Mouse (Mus musculus) forebrain, embryonic 13.5 days (tissue): ENCODE data around the gene Pga5. TPM values are rescaled to one million over a fixed set of nuclear protein-coding genes. Genes with fewer than 3 reads are reported as not detected.

Source experiments
- ATAC-seq: fragments of 200-750 bp; cut with Nextera tagmentation; 2 replicates; pipeline ENCODE4 v1.8.0; 2017
- H3K27ac ChIP-seq: fragments of 300-500 bp; sonication (generic); 2 replicates; pipeline ENCODE4 v1.5.1; 2015; ENCODE audit warnings: inconsistent platforms, mild to moderate bottlenecking, moderate library complexity
- H3K27me3 ChIP-seq: fragments of 300-500 bp; sonication (generic); 2 replicates; pipeline ENCODE4 v1.6.1; 2015; ENCODE audit warnings: mild to moderate bottlenecking, inconsistent platforms
- H3K36me3 ChIP-seq: fragments of 300-500 bp; sonication (generic); 2 replicates; pipeline ENCODE4 v1.6.1; 2015; ENCODE audit warnings: mild to moderate bottlenecking, inconsistent platforms; ENCODE audit not compliant: poor library complexity, severe bottlenecking
- H3K4me1 ChIP-seq: fragments of 300-500 bp; sonication (generic); 2 replicates; pipeline ENCODE4 v1.6.1; 2015; ENCODE audit warnings: inconsistent platforms
- H3K4me2 ChIP-seq: fragments of 300-500 bp; sonication (generic); 2 replicates; pipeline ENCODE4 v1.6.1; 2015; ENCODE audit warnings: inconsistent platforms, mild to moderate bottlenecking, moderate library complexity
- H3K4me3 ChIP-seq: fragments of 300-500 bp; sonication (generic); 2 replicates; pipeline ENCODE4 v1.5.1; 2015; ENCODE audit warnings: mild to moderate bottlenecking, inconsistent platforms
- H3K9ac ChIP-seq: fragments of 300-500 bp; sonication (generic); 2 replicates; pipeline ENCODE4 v1.6.1; 2015; ENCODE audit warnings: mild to moderate bottlenecking, inconsistent platforms
- H3K9me3 ChIP-seq: fragments of 300-500 bp; sonication (generic); replicated peaks from 2 replicates; pipeline ENCODE4 v1.6.1; 2016; ENCODE audit warnings: inconsistent platforms
- WGBS: fragments of 180-500 bp; shearing (Covaris S2); methylation state at CpG from one replicate; pipeline ENCODE4 v1.1.7; 2015; 5-methylcytosine and 5-hydroxymethylcytosine counted together
- polyA plus RNA-seq: library from polyadenylated mRNA; unstranded; fragments of >200 nt; fragmentation: Nextera tagmentation; extraction: Ambion mirVana; gene quantifications from 2 replicates; pipeline ENCODE4 v1.2.1, GENCODE M21; 2015

The Pga5 gene
- polyA plus RNA-seq, 1 experiment from 2014 or later = not detected

DNA sequence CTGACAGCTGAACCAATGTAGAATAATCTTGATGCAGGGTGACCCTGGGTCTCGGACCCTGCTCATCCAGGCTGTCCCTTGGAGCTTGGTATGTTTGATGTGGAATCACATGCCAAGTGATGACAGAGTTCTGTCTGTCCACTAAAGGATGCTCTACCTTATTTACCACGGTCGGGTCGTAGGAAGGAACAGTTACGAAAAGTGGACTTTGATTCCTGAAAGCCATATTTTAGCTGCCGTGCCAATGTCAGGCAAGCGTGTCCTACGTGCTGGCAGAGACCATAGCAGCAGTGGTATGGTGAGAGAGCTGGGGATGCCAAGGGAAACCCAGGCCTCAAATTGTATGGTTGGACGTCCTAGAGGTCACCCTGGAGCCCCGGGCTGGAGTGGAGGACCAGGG lies 35.7 kb upstream of the Pga5 start:
- H3K27ac ChIP-seq = no peak overlapping the region
- 95% methylated on average over 10 of the region's 10 CpGs for WGBS
- no peak for ATAC-seq
- no peaks in the 10 kb centered on the region for H3K9me3 ChIP-seq
- H3K4me1 ChIP-seq = peaks cover 33% of the 10 kb centered on the region
- peaks cover 40% of the 10 kb centered on the region for H3K36me3 ChIP-seq
- H3K4me3 ChIP-seq = no peak overlapping the region
- H3K9ac ChIP-seq = no peak overlapping the region
- no peaks in the 10 kb centered on the region for H3K27me3 ChIP-seq
- H3K4me2 ChIP-seq = no peak overlapping the region

DNA sequence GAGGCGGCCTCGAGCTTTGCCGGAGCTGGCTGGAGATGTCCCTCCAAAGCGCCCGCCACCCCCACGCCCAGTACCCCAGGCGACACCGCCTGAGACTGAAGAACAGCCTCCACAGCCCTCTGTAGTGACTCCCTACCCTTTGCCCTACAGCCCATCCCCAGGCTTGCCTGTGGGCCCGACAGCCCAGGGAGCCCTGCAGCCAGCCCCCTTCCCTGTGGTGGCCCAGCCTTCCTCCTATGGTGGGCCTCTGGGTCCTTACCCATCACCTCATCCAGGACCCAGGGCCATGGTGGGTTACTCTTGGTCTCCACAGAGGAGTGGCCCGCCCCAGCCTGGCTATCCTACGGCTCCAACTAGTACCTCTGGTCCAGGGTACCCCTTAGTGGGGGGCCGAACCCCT lies 34.8 kb upstream of the Pga5 start:
- Histone ChIP-seq H3K36me3 (peaks cover 47% of the 10 kb centered on the region), H3K9me3 (no peaks in the 10 kb centered on the region), H3K4me2 (no peak overlapping the region), H3K4me3 (no peak overlapping the region), H3K27me3 (no peaks in the 10 kb centered on the region), H3K27ac (no peak overlapping the region), H3K4me1 (peaks cover 34% of the 10 kb centered on the region), H3K9ac (no peak overlapping the region)
- WGBS = 98% methylated on average over 12 of the region's 12 CpGs
- no peak for ATAC-seq

DNA sequence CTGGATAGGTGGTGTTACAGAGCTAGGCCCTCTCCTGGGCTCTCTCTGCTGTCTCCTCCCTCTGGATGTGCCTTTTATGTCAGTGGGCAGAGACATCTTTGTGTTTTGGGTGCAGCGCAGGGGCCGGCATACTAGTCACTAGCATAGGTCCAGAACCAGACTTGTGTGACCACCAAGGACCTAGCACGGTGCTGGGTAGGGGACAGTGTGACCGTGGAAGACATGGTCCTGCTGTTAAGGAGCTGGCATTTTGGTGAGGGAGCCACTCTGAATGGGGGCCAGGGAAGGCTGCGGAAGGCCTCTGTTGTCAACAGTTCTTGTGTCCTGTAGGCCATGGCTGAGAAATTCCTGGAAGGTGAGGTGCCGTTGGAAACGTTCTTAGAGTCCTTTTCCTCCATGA lies 34.3 kb upstream of the Pga5 start:
- no peak overlapping the region for H3K4me2 ChIP-seq
- WGBS = 97% methylated on average over 7 of the region's 7 CpGs
- no peak for ATAC-seq
- H3K4me3 ChIP-seq = no peak overlapping the region
- H3K4me1 ChIP-seq = peaks cover 34% of the 10 kb centered on the region
- H3K27ac ChIP-seq = no peak overlapping the region
- H3K9ac ChIP-seq = no peak overlapping the region
- H3K36me3 ChIP-seq = peaks cover 52% of the 10 kb centered on the region
- no peaks in the 10 kb centered on the region for H3K9me3 ChIP-seq
- H3K27me3 ChIP-seq = no peaks in the 10 kb centered on the region

DNA sequence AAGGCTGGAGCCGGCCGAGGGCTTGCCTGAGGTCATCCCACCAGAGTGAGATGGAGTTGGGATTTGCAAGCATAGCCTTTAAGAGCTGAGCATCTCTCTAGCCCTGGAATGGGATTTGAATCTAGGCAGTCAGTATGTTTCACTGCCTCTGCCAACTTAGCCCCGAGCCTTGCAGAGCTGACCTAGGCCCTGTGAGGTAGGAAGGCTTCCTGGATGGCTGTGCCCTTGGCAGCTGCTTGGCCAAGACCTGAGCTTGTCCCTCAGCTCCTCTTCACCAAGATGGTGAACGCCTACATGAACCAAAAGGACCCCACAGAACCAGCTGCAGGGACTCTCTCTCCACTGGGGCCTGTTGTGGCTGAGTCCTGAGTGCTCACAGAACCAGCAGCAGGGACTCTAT lies 32.9 kb upstream of the Pga5 start:
- Histone ChIP-seq H3K4me2 (no peak overlapping the region), H3K9ac (no peak overlapping the region), H3K4me3 (no peak overlapping the region), H3K9me3 (no peaks in the 10 kb centered on the region), H3K36me3 (peaks cover 65% of the 10 kb centered on the region), H3K4me1 (peaks cover 34% of the 10 kb centered on the region), H3K27me3 (no peaks in the 10 kb centered on the region), H3K27ac (peak overlapping the region; percentile 97)
- no peak for ATAC-seq
- WGBS = 89% methylated on average over 4 of the region's 4 CpGs

DNA sequence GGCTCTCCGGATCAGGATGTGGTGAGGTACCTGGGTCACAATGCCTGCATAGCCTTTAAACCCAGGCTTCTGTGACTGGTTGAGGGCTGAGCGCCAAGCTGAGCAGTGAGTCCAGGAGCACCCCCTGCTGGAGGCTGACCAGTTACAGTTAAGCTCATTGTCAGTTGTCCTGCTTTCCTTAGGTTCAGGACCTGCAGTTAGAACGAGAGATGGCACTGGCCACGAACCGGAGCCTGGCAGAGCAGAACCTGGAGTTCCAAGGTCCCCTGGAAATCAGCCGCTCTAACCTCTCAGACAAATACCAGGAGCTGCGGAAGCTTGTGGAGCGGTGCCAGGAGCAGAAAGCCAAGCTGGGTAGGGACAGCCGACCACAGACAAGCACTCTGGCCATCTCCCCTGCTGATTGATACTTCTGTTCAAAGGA lies 32.2 kb upstream of the Pga5 start:
- Histone ChIP-seq H3K9ac (0 out of 2 replicates have a peak overlapping the region, but pooled peaks have one; percentile 6), H3K4me2 (peak overlapping the region; percentile 35), H3K4me1 (peaks cover 34% of the 10 kb centered on the region), H3K4me3 (no peak overlapping the region), H3K36me3 (peaks cover 65% of the 10 kb centered on the region), H3K27me3 (no peaks in the 10 kb centered on the region), H3K27ac (peak overlapping the region; percentile 97), H3K9me3 (no peaks in the 10 kb centered on the region)
- ATAC-seq = peak; percentile 62
- WGBS = 55% methylated on average over 9 of the region's 9 CpGs

DNA sequence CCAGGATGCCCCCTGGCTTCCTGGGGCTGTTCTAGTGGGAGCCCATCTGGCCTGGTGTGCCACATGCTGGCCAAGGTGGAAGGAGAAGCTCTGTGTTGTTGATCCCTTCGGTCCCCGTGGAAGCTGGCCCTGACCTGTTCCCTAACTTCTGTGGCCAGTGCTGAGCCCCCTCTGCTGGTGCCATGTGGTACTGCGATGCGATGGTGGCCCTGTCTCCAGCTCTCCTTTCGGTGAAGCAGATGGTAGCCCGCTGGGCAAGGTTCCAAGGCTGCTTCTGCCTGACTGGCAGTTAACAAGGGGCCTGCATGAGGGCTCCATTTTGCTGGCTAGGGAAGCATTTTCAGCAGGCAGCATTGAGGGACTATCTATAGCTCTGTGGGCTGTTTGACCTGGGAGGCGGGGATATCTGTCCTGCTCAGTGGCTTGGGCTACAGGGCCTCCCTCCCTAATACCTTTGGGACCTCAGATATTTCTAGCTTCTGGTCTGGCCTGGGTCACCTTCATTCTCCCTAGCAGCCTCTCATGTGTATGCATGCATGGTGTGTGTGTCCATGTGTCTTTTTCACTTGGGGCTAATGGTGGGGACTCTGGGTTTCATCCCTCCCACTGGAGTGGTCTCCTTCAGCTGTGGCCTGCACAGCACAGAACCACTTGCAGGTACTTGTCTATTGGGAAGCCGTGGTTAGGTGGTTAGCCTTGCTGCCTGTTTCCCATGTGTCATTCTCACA lies 31.7 kb upstream of the Pga5 start:
- 0 out of 2 replicates have a peak overlapping the region, but pooled peaks have one; percentile 22 for H3K9ac ChIP-seq
- H3K36me3 ChIP-seq = peaks cover 65% of the 10 kb centered on the region
- no peak overlapping the region for H3K4me3 ChIP-seq
- no peaks in the 10 kb centered on the region for H3K9me3 ChIP-seq
- peak overlapping the region; percentile 97 for H3K27ac ChIP-seq
- 12% methylated on average over 8 of the region's 8 CpGs for WGBS
- H3K27me3 ChIP-seq = no peaks in the 10 kb centered on the region
- H3K4me1 ChIP-seq = peaks cover 37% of the 10 kb centered on the region
- peak overlapping the region; percentile 35 for H3K4me2 ChIP-seq
- peak; percentile 90 for ATAC-seq

DNA sequence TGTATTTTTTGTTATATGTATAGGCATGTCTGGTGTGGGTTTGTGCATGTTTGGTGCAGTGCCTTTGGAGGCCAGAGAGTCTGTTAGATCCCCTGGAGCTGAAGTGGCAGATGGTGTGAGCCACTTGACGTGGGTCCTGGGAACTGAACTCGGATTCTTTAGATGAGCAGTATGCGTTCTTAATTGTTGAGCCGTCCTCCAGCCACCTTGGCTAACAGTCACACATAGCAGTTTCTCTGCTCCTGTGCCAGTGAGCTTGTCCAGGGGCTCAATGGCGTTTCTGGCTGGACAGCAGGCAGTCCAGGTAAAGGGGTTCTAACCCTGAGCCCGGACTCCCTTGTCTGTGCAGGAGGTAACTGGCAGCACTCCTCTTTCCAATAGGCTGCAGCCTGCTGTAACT lies 31.0 kb upstream of the Pga5 start:
- no peak overlapping the region for H3K4me3 ChIP-seq
- no peak for ATAC-seq
- no peaks in the 10 kb centered on the region for H3K9me3 ChIP-seq
- peaks cover 31% of the 10 kb centered on the region for H3K4me1 ChIP-seq
- H3K9ac ChIP-seq = 0 out of 2 replicates have a peak overlapping the region, but pooled peaks have one; percentile 22
- WGBS = 46% methylated on average over 6 of the region's 6 CpGs
- no peak overlapping the region for H3K4me2 ChIP-seq
- no peaks in the 10 kb centered on the region for H3K27me3 ChIP-seq
- peaks cover 59% of the 10 kb centered on the region for H3K36me3 ChIP-seq
- peak overlapping the region; percentile 97 for H3K27ac ChIP-seq

DNA sequence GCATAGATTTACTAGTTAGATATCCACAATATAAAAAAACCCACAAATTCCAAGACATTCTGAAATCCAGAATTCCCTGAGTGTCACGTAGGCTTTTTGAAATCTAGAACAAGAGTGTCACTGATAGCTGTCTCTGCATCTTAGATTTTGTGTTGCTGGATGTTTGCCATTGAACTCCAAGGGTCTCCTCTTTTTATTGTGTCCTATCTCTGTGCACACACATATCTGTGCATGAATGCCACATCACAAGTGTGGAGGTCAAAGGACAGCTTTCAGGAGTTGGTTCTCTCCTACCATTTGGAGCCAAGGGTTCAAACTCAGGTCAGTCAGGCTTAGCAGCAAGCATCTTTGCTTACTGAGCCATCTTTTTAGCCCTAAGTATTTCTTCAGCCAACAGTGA lies 30.0 kb upstream of the Pga5 start:
- Histone ChIP-seq H3K4me1 (peaks cover 39% of the 10 kb centered on the region), H3K27ac (peak overlapping the region; percentile 8; the same call in 1 of the 2 replicates), H3K9me3 (no peaks in the 10 kb centered on the region), H3K4me2 (no peak overlapping the region), H3K4me3 (no peak overlapping the region), H3K36me3 (peaks cover 55% of the 10 kb centered on the region), H3K9ac (no peak overlapping the region), H3K27me3 (no peaks in the 10 kb centered on the region)
- 90% methylated on average over 1 of the region's 1 CpGs for WGBS
- ATAC-seq = no peak

DNA sequence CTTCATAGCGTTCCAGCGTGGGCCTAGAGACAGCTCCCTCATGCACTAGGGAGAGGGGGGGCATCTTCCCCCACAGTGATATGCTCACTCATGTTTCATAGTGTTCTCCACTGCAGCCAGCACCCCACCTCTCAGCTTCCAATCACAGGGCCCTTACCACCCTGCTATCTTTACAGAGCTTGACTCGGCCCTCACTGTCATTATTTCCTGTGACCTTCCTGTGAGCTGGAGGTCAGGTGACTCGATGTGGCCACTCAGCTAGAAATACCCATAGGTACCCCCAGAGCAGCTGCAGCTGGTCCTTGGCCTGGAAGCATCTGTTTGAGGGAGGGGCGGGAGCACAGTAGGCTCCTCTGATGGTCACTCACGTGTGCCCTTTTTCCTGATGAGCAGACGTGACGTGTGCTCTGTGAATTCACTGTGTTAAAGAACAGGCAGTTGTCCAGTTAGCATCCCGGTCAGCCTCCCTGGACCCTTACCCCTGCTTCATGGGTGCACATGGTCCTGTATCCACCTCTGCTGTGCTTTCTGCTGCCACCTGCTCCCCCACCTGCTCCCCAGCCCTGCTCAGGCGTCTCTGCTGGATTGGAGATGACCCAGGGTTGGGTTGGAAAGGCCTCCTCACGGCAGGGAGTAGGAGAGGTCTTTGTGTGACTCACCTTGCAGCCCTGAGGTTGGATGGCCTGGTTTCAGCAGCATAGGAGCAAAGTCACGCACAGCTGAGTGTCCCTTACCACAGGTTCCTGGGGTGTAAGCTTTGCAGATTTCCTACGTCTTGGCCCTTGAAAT lies 29.4 kb upstream of the Pga5 start:
- H3K36me3 ChIP-seq = peaks cover 49% of the 10 kb centered on the region
- H3K27ac ChIP-seq = peak overlapping the region; percentile 8; the same call in 1 of the 2 replicates
- H3K9me3 ChIP-seq = no peaks in the 10 kb centered on the region
- no peaks in the 10 kb centered on the region for H3K27me3 ChIP-seq
- H3K9ac ChIP-seq = no peak overlapping the region
- peaks cover 39% of the 10 kb centered on the region for H3K4me1 ChIP-seq
- H3K4me3 ChIP-seq = no peak overlapping the region
- 74% methylated on average over 13 of the region's 13 CpGs for WGBS
- no peak for ATAC-seq
- no peak overlapping the region for H3K4me2 ChIP-seq

DNA sequence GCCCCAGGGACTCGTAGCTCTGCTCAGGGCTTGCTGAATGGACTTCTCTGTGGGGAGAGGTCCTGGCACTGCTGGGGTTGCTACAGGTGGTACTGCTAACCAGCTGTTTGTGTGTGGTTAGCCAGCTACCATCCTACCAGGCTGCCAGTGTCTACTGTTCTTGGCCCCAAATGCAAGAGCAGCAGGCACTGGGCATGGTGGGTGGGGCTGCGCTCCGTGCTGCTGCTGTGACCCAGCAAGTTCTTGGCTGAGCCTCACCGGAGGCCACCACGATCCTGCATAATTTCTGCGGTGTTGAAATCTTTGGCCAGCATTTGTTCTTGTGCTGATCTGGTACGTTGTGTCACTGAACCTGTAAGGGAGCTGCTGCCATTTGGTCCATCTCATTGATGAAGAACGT lies 25.6 kb upstream of the Pga5 start:
- peaks cover 41% of the 10 kb centered on the region for H3K4me1 ChIP-seq
- ATAC-seq = no peak
- WGBS = 93% methylated on average over 8 of the region's 8 CpGs
- H3K9ac ChIP-seq = no peak overlapping the region
- H3K4me2 ChIP-seq = no peak overlapping the region
- no peaks in the 10 kb centered on the region for H3K9me3 ChIP-seq
- H3K27ac ChIP-seq = no peak overlapping the region
- no peaks in the 10 kb centered on the region for H3K27me3 ChIP-seq
- no peak overlapping the region for H3K4me3 ChIP-seq
- peaks cover 30% of the 10 kb centered on the region for H3K36me3 ChIP-seq

DNA sequence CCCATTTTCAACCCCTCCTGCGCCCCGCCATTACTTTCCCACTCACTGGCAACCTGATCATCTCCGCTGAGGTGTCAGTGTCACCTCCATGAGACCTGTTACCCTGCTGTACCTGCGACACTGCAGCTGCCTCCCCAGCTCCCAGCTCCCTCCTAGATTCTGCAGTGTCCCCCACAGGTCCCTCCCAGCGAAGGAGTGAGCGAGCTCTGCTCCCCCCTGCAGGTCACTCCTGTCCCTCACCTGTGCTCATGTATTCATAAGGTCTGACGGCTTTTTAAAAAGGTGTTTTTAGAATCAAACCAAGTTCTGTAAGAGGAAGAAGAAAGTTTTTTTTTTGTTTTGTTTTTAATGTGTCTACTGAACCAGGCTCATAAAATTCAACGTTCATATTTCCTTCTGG lies 24.3 kb upstream of the Pga5 start:
- Histone ChIP-seq H3K4me2 (no peak overlapping the region), H3K4me1 (peaks cover 54% of the 10 kb centered on the region)

DNA sequence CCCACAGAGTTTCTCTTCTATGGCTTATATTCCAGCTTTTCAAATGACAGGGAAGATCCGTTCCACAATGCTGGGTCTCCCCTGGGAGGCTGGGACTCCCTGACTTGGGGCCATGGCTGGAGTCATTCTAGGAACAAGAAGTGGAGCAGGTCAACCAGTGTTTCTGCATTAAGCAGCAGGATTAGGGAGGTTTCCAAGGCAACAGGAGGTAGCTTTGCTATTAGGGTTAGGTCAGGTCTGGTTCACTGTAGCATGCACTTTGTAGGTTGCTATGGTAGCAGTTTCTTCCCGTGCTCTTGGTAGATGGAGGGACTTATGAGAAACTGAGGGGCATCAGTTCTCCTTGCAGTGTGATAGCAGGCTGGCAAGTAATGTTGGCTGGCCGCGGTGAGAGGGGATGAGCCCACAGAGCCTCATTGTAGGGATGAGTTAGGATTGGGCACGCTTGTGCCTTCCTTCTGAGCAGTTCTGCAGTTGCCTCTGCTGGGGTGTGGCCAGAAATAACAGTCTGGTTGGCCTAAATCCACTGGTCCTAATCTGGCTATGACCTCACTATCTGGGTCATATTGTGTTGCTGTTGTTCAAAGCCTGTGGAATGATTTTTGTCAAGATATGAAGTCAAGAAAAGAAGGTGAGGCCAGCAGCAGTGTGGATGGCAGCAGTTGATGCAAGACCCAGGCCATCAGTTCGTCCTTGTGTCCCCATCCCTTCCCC lies 23.3 kb upstream of the Pga5 start:
- no peak overlapping the region for H3K27ac ChIP-seq
- no peak overlapping the region for H3K4me3 ChIP-seq
- no peaks in the 10 kb centered on the region for H3K27me3 ChIP-seq
- 60% methylated on average over 6 of the region's 6 CpGs for WGBS
- no peaks in the 10 kb centered on the region for H3K9me3 ChIP-seq
- no peak for ATAC-seq
- H3K4me2 ChIP-seq = no peak overlapping the region
- H3K4me1 ChIP-seq = peaks cover 58% of the 10 kb centered on the region
- peaks cover 9% of the 10 kb centered on the region for H3K36me3 ChIP-seq
- H3K9ac ChIP-seq = no peak overlapping the region

More for the DNA sequence above, 24.3 kb upstream of the Pga5 start:
- Histone ChIP-seq H3K9me3 (no peaks in the 10 kb centered on the region), H3K4me3 (no peak overlapping the region), H3K27me3 (no peaks in the 10 kb centered on the region), H3K36me3 (peaks cover 18% of the 10 kb centered on the region), H3K27ac (no peak overlapping the region), H3K9ac (no peak overlapping the region)
- ATAC-seq = no peak
- 86% methylated on average over 8 of the region's 8 CpGs for WGBS
